Mouse (Mus musculus) right cerebral cortex, postnatal 14 days (tissue): Measurements from ENCODE around the gene Klk4.

Source experiments
- DNase-seq: peaks from one replicate; pipeline ENCODE4 v3.0.0; 2022

The Klk4 gene

GRCm38 (mm10) chr7:43920582-43920981 is 39.6 kb downstream of the Klk4 start:
- no peak for DNase-seq

DNA sequence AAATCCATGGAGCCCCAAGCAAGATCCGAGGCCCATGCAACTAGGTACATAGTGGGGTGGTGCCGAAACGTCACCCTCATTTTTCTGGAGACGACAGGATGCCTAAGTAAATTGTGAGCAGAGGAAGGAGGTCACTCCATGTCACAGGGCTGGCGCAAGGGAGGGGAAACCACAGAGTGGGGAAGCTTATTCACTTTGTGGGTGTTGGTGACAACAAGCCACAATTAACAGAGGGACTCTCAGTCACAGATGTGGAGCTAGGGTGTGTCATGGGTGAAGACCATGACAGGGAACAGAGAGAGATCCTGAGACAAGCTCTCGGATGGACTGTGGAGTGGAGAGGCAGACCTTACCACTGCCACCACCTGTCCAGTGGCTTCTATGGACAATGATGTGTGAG is 40.1 kb downstream of the Klk4 start:
- no peak for DNase-seq

DNA sequence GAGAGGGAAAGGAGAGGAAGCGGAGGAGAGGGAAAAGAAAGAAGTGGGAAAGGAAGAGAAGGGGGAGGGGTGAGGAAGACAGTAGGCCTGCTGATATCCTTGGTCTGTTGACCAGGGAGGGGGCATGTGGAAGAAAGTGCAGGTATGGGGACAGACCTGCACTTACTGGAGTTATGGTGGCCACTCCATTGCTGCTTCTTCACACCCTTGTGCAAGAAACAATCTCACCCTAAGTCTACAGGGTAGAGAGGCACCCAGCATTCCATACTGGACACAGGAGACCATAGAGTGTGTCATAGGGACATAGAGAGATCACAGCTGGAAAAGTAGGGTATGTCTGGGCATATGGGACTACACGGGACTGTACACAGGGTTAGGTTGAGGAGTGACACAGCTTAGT is 41.0 kb downstream of the Klk4 start:
- no peak for DNase-seq

- no peak for DNase-seq
Observed at GRCm38 (mm10) chr7:43925985-43926384, 45.0 kb downstream of the Klk4 start.

GRCm38 (mm10) chr7:43928521-43928920 is 47.6 kb downstream of the Klk4 start:
- peak; percentile 13 for DNase-seq

DNA sequence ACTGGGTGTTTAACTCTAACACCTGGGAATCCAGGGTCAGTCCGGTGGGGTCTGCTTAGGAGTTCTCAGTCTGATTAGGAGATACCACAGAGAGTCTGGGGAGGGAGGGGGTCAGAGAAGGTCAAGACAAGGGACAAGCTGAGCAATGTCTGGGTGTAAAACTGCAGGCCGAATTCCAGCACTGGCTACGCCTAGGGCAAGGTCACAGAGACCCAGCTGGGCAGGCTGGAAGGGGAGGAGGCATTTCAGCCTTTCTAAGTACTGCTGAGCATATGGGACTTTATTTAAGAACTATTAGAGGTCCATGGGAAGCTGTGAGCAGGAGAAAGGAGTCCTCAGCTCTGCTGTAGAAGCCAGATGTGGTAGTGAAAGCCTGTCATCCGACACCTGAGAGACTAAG is 51.4 kb downstream of the Klk4 start:
- no peak for DNase-seq

- no peak for DNase-seq
Observed at GRCm38 (mm10) chr7:43933440-43933839, 52.5 kb downstream of the Klk4 start, which contains the start of gene Klk15. Klk15 (plus strand) TSS chr7:43933740.

- no peak for DNase-seq
Observed at GRCm38 (mm10) chr7:43934747-43935146, 53.8 kb downstream of the Klk4 start.
